In the genomic region with DNA sequence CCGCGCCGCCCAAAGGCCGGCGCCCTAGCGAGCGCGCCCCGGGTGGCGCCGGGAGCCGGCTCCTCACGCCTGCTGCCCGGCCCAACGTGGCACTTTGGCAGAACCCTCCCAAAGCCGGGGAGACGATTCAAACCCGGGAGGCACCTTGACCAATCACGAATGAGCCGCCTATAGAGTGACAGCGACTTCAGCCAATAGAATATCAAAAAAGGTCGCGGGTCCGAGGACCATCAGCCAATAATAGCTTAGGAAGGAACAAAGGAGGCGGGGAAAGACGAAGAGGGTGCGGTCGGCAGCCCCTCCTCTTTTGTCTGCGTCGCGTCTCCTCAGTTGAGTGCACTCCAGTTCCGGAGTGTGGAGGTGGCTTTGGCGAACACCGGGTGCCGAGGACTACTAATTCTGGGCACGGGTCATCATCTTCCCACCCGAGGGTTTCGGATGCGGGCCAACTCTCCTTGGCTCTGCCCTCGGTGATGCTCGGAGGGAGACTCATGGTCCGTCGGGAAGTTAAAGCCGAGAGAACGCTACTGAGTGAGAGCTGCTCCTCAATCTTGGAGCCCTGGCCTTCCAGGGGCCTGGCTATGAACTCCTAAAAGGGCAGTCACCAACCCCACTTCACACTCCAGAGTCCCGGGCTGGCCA, we compare ENCODE assay signal across 8 mouse cellular contexts. TPM values are rescaled to one million over a fixed set of nuclear protein-coding genes. Genes with fewer than 3 reads are reported as not detected.
DNase-seq lines count a peak whose midpoint lies in the region; ATAC-seq lines count a peak whose summit lies in the region.

A gene (minus strand): TSS at position 113 of the 642 bp plus-strand sequence.
A gene (plus strand): TSS at position 310 of the 642 bp plus-strand sequence.

- ATAC-seq in erythroblast, adult 5-6 weeks (replicated peaks; ENCODE audit: low FRiP score, poor library complexity, severe bottlenecking), result peak; percentile 76
- peak; percentile 97 for ATAC-seq in kidney, embryonic 15.5 days (replicated peaks; ENCODE audit: low FRiP score)
- peak; percentile 98 for ATAC-seq in monocyte, adult 5-6 weeks (replicated peaks; ENCODE audit: insufficient number of reproducible peaks, low FRiP score, low TSS enrichment, poor library complexity, severe bottlenecking)

- peak; percentile 92 to 93 for DNase-seq in B cell, adult 2 months
- DNase-seq in brain, adult 2 months (ENCODE audit: low read depth, low spot score), result peak; percentile 99
- DNase-seq in heart, embryonic 10.5 days (ENCODE audit: low spot score), result peak; percentile 99
- DNase-seq in liver, result peak; percentile 94
- peak; percentile 96 for DNase-seq in spleen, postnatal 4 days (ENCODE audit: low spot score in 2 of 2)

- H3K9me3 ChIP-seq in heart, embryonic 10.5 days, result no peaks in the 10 kb centered on the region
- no peaks in the 10 kb centered on the region for H3K9me3 ChIP-seq in kidney, embryonic 15.5 days (replicated peaks)

- peak within 1 kb of the TSS; percentile 76 for H3K9ac ChIP-seq in kidney, embryonic 15.5 days

- H3K36me3 ChIP-seq in heart, embryonic 10.5 days, result no peaks in the 10 kb centered on the region
- H3K36me3 ChIP-seq in kidney, embryonic 15.5 days, result no peaks in the 10 kb centered on the region

- H3K4me2 ChIP-seq in kidney, embryonic 15.5 days, result peak within 1 kb of the TSS; percentile 83

- H3K4me1 ChIP-seq in heart, embryonic 10.5 days, result peaks cover 17% of the 10 kb centered on the region; the same call in 1 of the 2 replicates
- H3K4me1 ChIP-seq in kidney, embryonic 15.5 days, result peaks cover 29% of the 10 kb centered on the region

- H3K4me3 ChIP-seq in heart, embryonic 10.5 days, result peak within 1 kb of the TSS; percentile 98
- peak within 1 kb of the TSS; percentile 95 for H3K4me3 ChIP-seq in kidney, embryonic 15.5 days (replicated peaks)

- H3K27me3 ChIP-seq in heart, embryonic 10.5 days (ENCODE audit: insufficient read depth, poor library complexity, severe bottlenecking), result no peaks in the 10 kb centered on the region
- H3K27me3 ChIP-seq in kidney, embryonic 15.5 days, result 0 out of 2 replicates have a peak, but pooled peaks cover 6% of the 10 kb centered on the region

- peak within 1 kb of the TSS; percentile 95 for H3K27ac ChIP-seq in heart, embryonic 10.5 days
- H3K27ac ChIP-seq in kidney, embryonic 15.5 days, result peak within 1 kb of the TSS; percentile 85

- under 1% methylated on average over 46 of the region's 46 CpGs for WGBS in heart, embryonic 10.5 days
- 0% methylated on average over 45 of the region's 46 CpGs for WGBS in kidney, embryonic 15.5 days

RNA-seq across cellular contexts. Expression of the first gene that starts in this region (rescaled TPM):
- total RNA-seq in erythroblast, adult 5-6 weeks (2015; ENCODE audit: low replicate concordance), result 501 and 553 TPM in 2 replicates
- total RNA-seq in erythroblast, adult 5-6 weeks (2017; ENCODE audit: low replicate concordance), result 1,057 and 1,255 TPM in 2 replicates
- 10.3 and 14.4 TPM in 2 replicates for polyA plus RNA-seq in heart, embryonic 10.5 days (2016; fragmentation: Nextera tagmentation; extraction: Ambion mirVana)
- polyA plus RNA-seq in kidney, embryonic 15.5 days (2015; fragmentation: Nextera tagmentation; extraction: Ambion mirVana), result 11.3 and 11.6 TPM in 2 replicates
- 5.9 to 17.3 TPM (median 17.3 TPM) in 3 replicates for total RNA-seq in monocyte, adult 5-6 weeks (2017)

RNA-seq across cellular contexts. Expression of the second gene that starts in this region (rescaled TPM):
- not detected in 2 replicates for total RNA-seq in erythroblast, adult 5-6 weeks (2015; ENCODE audit: low replicate concordance)
- 0.26 TPM in 1 of 2 replicates, not detected in the other for total RNA-seq in erythroblast, adult 5-6 weeks (2017; ENCODE audit: low replicate concordance)
- 0.11 TPM in 1 of 2 replicates, not detected in the other for polyA plus RNA-seq in heart, embryonic 10.5 days (2016; fragmentation: Nextera tagmentation; extraction: Ambion mirVana)
- not detected in 2 replicates for polyA plus RNA-seq in kidney, embryonic 15.5 days (2015; fragmentation: Nextera tagmentation; extraction: Ambion mirVana)
- not detected in 3 replicates for total RNA-seq in monocyte, adult 5-6 weeks (2017)

Comparison
In these comparisons a context has a peak if more than half of its experiments do, and no peak if none do; other contexts are left out.
1. Peak in every context shown above with its lines: DNase-seq, ATAC-seq, H3K4me3 ChIP-seq and H3K27ac ChIP-seq.
2. RNA of the first gene that starts in this region (total RNA-seq): 501 to 1,255 TPM in erythroblast, adult 5-6 weeks; 5.9 to 17.3 TPM in monocyte, adult 5-6 weeks; every median in the first group is over 10 times any median in the second.